Mouse (Mus musculus) brain, embryonic 14.5 days (tissue): ENCODE results near the gene Ubl4b. TPM values are rescaled to one million over a fixed set of nuclear protein-coding genes. Genes with fewer than 3 reads are reported as not detected.

Source experiments
- DNase-seq: peaks from one replicate; pipeline ENCODE4 v3.0.0-alpha.2; 2011; ENCODE audit warnings: low read depth
- CTCF ChIP-seq: fragments of 200-500 bp; IDR thresholded peaks from 2 replicates; pipeline ENCODE4 v1.5.1; 2012; ENCODE audit warnings: inconsistent platforms, mild to moderate bottlenecking, moderate library complexity, borderline replicate concordance; ENCODE audit not compliant: insufficient read depth, insufficient read length; ENCODE audit errors: extremely low read depth
- POLR2A ChIP-seq: fragments of 200-500 bp; IDR thresholded peaks from 2 replicates; pipeline ENCODE4 v1.6.1; 2012; ENCODE audit warnings: mild to moderate bottlenecking, inconsistent platforms, borderline replicate concordance; ENCODE audit not compliant: poor library complexity, insufficient read depth, insufficient read length, severe bottlenecking; ENCODE audit errors: extremely low read depth
- polyA plus RNA-seq: library from polyadenylated mRNA; depleted of rRNA; stranded (reverse); fragments of >200 nt; gene quantifications from 2 replicates; pipeline ENCODE4 v1.2.3, GENCODE M21; 2012; rRNA removed

Gene Ubl4b
- polyA plus RNA-seq, result not detected in 2 replicates

GRCm38 (mm10) chr3:107554842-107555241 is at the start of gene Ubl4b:
Ubl4b (minus strand) TSS chr3:107555073.
- TF ChIP-seq CTCF (no peak), POLR2A (no peak)
- DNase-seq, result no peak

DNA sequence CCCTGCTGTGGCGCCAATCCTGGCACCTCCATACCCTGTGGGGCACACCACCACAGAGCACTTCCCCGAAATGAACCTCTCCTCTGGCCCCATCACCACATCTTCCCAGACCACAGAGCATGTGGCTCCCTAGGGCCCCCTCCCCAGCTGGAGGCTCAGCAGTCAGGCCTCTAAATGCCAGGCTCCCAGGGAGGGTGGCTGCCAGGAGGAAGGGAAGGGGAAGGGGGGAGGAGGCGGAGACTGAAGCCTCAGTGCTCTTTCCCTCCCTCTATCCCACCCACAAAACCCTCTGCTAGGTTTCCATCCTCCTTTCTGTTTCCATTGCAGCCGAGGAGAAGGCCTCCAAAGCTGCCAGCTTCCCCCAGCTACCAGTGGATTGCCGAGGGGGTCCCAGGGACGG is 45.3 kb upstream of the Ubl4b start:
- TF ChIP-seq CTCF, result no peak

DNA sequence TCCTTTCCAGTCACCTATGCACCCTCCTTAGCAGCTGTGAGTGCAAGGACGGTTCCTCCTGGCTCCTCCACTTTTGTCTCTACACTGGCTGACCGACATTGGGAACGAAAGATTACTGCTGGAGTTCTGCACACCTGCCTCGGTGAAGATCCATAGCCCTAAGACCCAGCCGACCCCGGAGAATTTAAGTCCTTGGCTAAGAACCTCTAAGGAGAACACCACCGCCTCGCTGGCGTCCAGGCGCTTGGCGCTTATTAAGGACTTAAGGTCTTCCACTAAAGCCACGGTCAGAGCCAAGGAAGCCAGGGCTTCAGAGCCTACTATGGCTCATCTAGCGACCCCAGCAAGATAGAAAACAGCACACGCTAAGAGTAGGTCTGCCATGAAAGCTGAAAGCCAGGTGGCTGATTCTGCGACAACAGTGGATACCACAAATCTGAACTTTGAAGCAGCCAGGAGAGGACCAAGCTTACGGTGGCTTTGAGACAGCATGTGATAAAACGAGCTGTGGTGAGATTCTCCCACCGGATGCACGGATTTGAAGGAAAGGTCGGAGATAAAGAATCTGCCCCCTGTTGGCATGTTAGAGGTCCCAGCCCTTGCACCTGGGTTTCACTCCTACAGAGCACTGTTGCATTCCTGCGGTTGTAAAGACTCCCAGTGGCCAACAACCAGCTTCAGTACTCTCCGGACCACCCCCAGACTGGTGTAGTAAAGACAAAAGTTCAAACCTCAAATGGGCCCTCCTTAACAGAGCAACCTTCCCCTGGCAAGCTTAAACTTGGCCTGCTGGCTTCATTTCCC is 42.9 kb upstream of the Ubl4b start:
- TF ChIP-seq CTCF (no peak), POLR2A (no peak)
- no peak for DNase-seq

More for the DNA sequence above, 45.3 kb upstream of the Ubl4b start:
- no peak for DNase-seq

GRCm38 (mm10) chr3:107597134-107597533 is 42.3 kb upstream of the Ubl4b start:
- no peak for TF ChIP-seq CTCF
- no peak for TF ChIP-seq POLR2A
- DNase-seq, result peak; percentile 18

- DNase-seq, result peak; percentile 72
Measured at GRCm38 (mm10) chr3:107596559-107596958, 41.7 kb upstream of the Ubl4b start.

DNA sequence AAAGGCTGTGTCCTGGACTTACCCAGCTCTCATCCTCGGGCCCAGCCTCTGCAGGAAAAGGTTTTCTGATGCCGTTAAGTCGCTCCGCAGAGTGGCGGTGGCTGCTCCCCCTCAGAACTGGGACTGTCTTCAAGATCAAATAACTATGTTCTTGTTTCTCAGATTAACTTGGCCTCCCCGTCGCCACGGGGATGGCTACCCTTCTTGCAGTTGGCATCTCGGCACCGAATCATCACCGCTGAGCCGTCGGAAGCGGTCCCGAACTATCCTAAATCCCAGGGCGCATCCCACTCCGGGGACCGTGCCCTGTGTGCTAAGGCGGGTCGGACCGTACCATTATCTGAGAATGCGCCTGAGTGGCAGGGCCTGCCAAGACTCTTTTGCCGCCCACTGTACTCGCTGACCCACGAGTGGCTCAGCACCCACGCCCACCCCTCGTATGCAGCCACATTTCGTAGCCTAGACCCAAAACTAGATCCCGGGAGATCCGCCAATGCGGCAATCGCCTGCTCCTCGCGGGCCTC is 41.1 kb upstream of the Ubl4b start:
- TF ChIP-seq POLR2A, result no peak
- no peak for TF ChIP-seq CTCF
- peak; percentile 65 for DNase-seq

More at GRCm38 (mm10) chr3:107596559-107596958, 41.7 kb upstream of the Ubl4b start:
- TF ChIP-seq POLR2A, result no peak

DNA sequence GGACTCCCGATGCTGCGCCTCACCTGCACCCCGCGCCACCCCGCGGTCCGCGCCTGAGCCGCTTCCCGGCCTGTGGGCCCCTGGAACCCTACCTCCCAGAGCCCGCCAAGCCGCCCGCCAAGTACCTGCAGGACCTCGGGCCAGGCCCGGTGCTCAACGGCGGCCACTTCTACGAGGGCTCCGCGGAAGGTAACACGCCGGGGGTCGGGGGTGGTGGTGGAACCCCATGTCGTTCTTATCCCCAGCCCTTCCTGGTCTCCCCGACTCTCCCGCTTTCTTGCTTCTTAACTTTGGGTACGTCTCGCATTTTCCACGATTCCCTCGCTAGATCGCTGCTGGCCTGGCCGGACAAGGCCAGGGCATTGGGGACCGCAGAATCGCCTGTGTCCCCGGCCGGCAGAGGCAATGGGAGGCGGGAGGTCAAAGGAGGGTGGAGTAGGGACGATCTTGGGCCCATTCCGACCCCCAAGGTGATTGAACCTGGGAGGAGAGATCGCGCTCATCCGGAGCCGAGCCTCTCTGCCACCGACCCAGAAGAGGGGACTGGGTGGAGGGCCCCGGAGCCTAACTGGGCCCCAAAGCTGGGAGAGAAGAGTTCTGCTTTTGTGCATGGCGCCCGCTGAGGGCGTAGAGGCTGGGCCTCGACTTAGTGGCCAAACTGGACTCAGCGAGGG is 40.5 kb upstream of the Ubl4b start:
- TF ChIP-seq POLR2A, result no peak
- DNase-seq, result peak; percentile 32

GRCm38 (mm10) chr3:107594662-107595263 is 39.9 kb upstream of the Ubl4b start, which contains the start of gene Alx3:
Alx3 (plus strand) TSS chr3:107595031.
- no peak for TF ChIP-seq POLR2A
- TF ChIP-seq CTCF, result no peak
- no peak for DNase-seq

DNA sequence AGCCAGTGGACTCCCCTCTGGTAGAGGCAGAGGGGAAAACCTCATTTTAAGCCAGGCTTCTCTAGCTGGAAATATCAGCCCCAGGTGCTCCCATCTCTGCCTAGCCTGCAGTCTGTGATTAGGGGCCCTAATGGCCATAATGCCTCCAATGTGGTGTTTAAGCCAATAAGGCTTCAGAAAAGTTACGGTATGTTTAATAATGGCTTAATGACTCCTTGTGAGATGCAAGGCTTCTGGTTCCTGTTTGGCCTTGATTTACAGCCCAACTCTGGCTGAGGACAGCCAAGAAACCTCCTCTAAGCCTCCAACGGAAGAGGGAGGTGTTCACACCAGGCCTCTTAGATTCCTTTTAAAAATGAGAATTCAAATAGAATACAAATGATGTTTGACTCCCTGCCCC is 38.8 kb upstream of the Ubl4b start:
- no peak for TF ChIP-seq POLR2A
- TF ChIP-seq CTCF, result no peak
- no peak for DNase-seq

- TF ChIP-seq CTCF, result no peak
- TF ChIP-seq POLR2A, result no peak
Measured at GRCm38 (mm10) chr3:107591612-107592011, 36.7 kb upstream of the Ubl4b start.

GRCm38 (mm10) chr3:107586504-107586903 is 31.6 kb upstream of the Ubl4b start:
- TF ChIP-seq POLR2A, result no peak
- no peak for TF ChIP-seq CTCF
- no peak for DNase-seq

More at GRCm38 (mm10) chr3:107591612-107592011, 36.7 kb upstream of the Ubl4b start:
- no peak for DNase-seq

DNA sequence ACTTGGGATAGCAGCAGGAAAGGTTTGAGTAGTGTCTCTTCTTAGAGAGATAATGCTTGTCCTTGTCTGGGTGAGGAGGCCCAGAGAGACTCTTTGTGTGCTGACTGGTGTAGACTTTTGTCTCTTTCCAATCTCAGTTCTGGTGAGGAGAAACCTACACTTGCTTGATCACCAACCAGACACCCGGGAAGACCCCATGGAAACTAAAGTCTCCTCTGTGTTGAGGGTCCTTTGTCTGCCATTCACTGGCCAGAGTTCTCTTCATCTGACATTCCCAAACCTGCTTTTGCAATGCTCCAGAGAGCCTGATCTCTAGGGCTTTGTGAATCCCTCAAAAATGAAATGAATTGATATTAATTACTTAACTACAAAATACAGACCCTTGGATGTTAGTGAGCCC is 29.0 kb upstream of the Ubl4b start:
- TF ChIP-seq CTCF (no peak), POLR2A (no peak)
- DNase-seq, result no peak
